ENCODE assay signal across 21 mouse cellular contexts in genomic region chr1:138131739-138132138, GRCm38 (mm10). TPM values are rescaled to one million over a fixed set of nuclear protein-coding genes. Genes with fewer than 3 reads are reported as not detected.
"Had no signal": no experiment of that assay in that cellular context is flagged by ENCODE, and none has a peak within 500 bp of the region (broad histone marks: within the 10 kb centered on the region; RNA-seq: fewer than 3 reads in every experiment).

No protein-coding gene starts in this region.

- H3K27ac ChIP-seq: liver, embryonic 13.5 days; liver, embryonic 15.5 days; lung, embryonic 15.5 days; macrophage; midbrain, embryonic 13.5 days; midbrain, embryonic 15.5 days; neural tube, embryonic 12.5 days; stomach, embryonic 15.5 days; stomach, postnatal 0 days had no signal

- H3K9ac ChIP-seq: liver, embryonic 13.5 days; liver, embryonic 15.5 days; liver, postnatal 0 days; lung, embryonic 15.5 days; midbrain, embryonic 13.5 days; midbrain, embryonic 15.5 days; neural tube, embryonic 12.5 days; stomach, embryonic 15.5 days had no signal

- H3K36me3 ChIP-seq: liver, embryonic 13.5 days; liver, embryonic 15.5 days; lung, embryonic 15.5 days; midbrain, embryonic 13.5 days; midbrain, embryonic 15.5 days; neural tube, embryonic 12.5 days; stomach, embryonic 15.5 days had no signal

- H3K27me3 ChIP-seq: liver, embryonic 13.5 days; liver, embryonic 15.5 days; lung, embryonic 15.5 days; megakaryocyte, embryonic 14.5 days; midbrain, embryonic 13.5 days; midbrain, embryonic 15.5 days; neural tube, embryonic 12.5 days; stomach, embryonic 15.5 days had no signal

- H3K9me3 ChIP-seq: liver, embryonic 13.5 days; liver, embryonic 15.5 days; lung, embryonic 15.5 days; megakaryocyte, embryonic 14.5 days; midbrain, embryonic 13.5 days; midbrain, embryonic 15.5 days; neural tube, embryonic 12.5 days; stomach, embryonic 15.5 days had no signal

- H3K4me2 ChIP-seq: liver, embryonic 13.5 days; liver, embryonic 15.5 days; lung, embryonic 15.5 days; midbrain, embryonic 11.5 days; midbrain, embryonic 13.5 days; midbrain, embryonic 15.5 days; neural tube, embryonic 12.5 days; stomach, embryonic 15.5 days had no signal

- ATAC-seq: liver, postnatal 0 days; lung, postnatal 0 days; midbrain, embryonic 13.5 days; midbrain, embryonic 15.5 days had no signal

- DNase-seq: liver, embryonic 13.5 days; liver, postnatal 0 days; lung, adult 2 months; lung, postnatal 14 days; lung, postnatal 36 days; right cerebral cortex, postnatal 14 days; thymus, adult 18-20 months; thymus, postnatal 25 days; thymus, postnatal 4 days had no signal

- H3K4me1 ChIP-seq: liver, embryonic 15.5 days; lung, embryonic 15.5 days; stomach, embryonic 15.5 days had no signal

- H3K4me3 ChIP-seq: liver, embryonic 13.5 days; liver, embryonic 15.5 days; lung, embryonic 15.5 days; megakaryocyte, embryonic 14.5 days; midbrain, embryonic 13.5 days; midbrain, embryonic 15.5 days; myocyte; neural tube, embryonic 12.5 days; stomach, embryonic 15.5 days had no signal

RNA-seq across cellular contexts. Expression of gene Ptprc, which starts 43.8 kb away (rescaled TPM):
- polyA plus RNA-seq: myocyte had no signal
